Mouse (Mus musculus): Measurements from ENCODE around the gene Tmem274.
A peak's percentile ranks its signal among the peaks of the same experiment; 100 is the strongest.
"Not testable (repeated sequence)": the region's sequence is repeated elsewhere in the genome, so short reads cannot be mapped to it uniquely, and the experiment has no call there.

Gene Tmem274

DNA sequence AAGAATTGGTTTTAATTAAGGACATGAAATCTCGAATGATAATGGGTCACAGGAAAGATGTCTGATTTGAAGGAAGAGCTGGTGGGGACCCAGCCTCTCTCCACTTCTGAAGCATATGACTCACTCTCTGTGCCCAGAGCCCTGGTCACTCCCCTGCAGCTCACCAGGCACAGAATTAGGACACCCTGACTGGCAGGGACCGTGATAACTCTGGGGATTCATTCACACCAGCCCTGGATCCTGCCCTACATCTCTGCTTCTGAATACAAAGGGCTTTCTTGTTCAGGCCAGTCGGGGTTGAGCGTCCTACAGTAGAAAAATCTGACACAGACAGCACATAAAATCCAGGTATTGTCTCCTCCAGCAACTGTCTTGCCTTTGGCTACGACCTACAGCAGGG is 18.7 kb upstream of the Tmem274 start:
- Histone ChIP-seq H3K36me3 (ENCODE audit: control insufficient read depth, insufficient read depth, low read length, poor library complexity, severe bottlenecking) (no peaks in the 10 kb centered on the region), H3K27me3 (ENCODE audit: control insufficient read depth, insufficient read depth, low read length, poor library complexity, severe bottlenecking) (no peaks in the 10 kb centered on the region)
- DNase-seq (ENCODE audit: low read depth, low spot score), result no peak

DNA sequence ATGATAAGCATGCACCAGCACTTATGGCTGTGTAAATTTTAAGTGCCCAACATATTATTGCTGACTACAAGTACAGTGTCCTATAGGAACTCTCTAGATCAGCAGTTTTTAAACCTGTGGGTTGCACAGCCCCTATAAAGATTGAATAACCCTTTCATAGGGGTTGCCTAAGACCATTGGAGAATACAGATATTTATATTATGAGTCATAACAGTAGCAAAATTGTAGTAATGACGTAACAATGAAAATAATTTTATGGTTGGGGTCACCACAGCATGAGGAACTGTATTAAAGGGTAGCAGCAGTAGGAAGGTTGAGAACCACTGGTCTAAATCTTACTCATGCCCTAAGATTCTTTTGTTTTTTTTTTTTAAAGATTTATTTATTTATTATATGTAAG is 17.8 kb upstream of the Tmem274 start:
- Histone ChIP-seq H3K36me3 (ENCODE audit: control insufficient read depth, insufficient read depth, low read length, poor library complexity, severe bottlenecking) (no peaks in the 10 kb centered on the region), H3K27me3 (ENCODE audit: control insufficient read depth, insufficient read depth, low read length, poor library complexity, severe bottlenecking) (no peaks in the 10 kb centered on the region)
- no peak for DNase-seq (ENCODE audit: low read depth, low spot score)

DNA sequence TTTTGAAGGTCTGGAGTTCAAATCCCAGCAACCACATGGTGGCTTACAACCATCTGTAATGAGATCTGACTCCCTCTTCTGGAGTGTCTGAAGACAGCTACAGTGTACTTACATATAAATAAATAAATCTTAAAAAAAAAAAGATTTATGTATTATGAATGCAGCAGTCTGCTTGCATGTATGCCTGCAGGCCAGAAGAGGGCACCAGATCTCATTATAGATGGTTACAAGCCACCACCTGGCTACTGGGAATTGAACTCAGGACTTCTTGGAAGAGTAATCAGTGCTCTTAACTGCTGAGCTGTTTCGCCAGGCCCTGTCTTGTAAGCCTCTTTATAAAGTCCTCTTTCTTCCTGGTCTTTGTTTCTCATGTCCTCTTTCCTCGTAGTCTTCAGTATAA is 16.7 kb upstream of the Tmem274 start:
- DNase-seq (ENCODE audit: low read depth, low spot score), result not testable (repeated sequence)

DNA sequence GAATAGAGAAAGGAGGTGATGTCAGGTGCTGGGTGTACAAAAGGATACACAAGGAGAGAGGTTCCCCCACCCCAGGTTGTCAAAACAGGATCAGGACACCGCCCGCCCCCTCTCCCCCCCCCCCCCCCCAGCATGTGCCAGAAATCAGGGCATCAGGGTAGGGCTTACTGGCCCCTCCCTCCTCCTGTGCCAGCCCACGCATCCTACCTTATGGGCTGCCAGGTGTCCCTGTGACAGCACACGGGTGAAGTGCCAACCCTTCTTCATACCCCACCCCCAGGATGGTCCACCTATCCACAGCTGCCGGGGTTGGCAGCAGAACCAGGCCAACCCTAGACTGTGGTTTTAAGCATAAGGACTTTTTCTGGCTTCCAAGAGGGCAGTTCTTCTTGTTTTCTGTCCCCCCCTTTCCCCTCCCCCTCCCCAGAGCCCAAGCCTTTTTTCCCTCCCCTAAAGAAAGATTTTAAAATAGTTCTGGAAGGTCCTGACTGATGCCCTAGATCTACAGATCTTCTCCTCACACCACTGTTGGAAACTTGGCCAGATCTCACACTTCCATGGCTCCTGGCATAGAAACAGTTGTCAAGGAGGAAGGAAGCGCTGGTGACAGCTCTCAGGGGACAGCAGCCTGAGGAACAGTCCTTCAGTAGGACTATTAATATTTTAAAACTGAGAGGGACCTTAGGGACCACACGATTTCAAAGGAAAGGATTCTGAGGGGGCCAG is 15.4 kb upstream of the Tmem274 start:
- Histone ChIP-seq H3K36me3 (ENCODE audit: control insufficient read depth, insufficient read depth, low read length, poor library complexity, severe bottlenecking) (no peaks in the 10 kb centered on the region), H3K27me3 (ENCODE audit: control insufficient read depth, insufficient read depth, low read length, poor library complexity, severe bottlenecking) (no peaks in the 10 kb centered on the region)
- no peak for DNase-seq (ENCODE audit: low read depth, low spot score)

More for the DNA sequence above, 16.7 kb upstream of the Tmem274 start:
- not testable (repeated sequence) for H3K27me3 ChIP-seq (ENCODE audit: control insufficient read depth, insufficient read depth, low read length, poor library complexity, severe bottlenecking); H3K36me3 ChIP-seq (ENCODE audit: control insufficient read depth, insufficient read depth, low read length, poor library complexity, severe bottlenecking)

DNA sequence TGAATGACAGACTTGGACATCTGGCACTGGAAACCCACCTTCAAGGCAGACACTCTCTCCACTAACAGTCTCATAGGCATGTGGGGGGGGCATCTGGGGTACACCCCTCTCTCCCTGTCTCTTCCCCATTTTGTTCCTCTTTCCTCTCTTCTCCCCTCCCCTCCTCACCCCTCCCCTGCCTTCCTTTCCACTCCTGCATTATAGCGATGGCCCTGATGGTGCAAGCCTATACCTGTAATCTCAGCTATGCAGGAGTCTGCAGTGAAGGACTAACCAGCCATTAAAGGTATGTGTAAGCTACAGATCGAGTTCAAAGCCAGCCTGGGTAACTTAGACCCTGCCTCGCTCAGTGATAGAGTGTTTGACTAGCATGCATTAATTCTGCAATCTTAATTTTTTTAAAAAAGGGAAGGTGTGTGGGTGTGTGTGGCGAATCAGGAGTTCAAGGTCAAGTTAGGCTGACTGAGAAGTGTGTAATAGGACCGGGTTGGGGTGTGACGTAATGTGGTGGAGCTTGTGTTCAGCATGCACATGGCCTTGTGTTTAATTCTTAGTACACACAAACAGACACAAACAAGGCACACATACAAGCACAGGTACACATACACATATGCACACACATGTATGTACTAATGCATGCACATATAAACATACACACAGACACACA is 14.7 kb upstream of the Tmem274 start:
- no peaks in the 10 kb centered on the region for H3K27me3 ChIP-seq (ENCODE audit: control insufficient read depth, insufficient read depth, low read length, poor library complexity, severe bottlenecking)
- no peak for DNase-seq (ENCODE audit: low read depth, low spot score)
- no peaks in the 10 kb centered on the region for H3K36me3 ChIP-seq (ENCODE audit: control insufficient read depth, insufficient read depth, low read length, poor library complexity, severe bottlenecking)

DNA sequence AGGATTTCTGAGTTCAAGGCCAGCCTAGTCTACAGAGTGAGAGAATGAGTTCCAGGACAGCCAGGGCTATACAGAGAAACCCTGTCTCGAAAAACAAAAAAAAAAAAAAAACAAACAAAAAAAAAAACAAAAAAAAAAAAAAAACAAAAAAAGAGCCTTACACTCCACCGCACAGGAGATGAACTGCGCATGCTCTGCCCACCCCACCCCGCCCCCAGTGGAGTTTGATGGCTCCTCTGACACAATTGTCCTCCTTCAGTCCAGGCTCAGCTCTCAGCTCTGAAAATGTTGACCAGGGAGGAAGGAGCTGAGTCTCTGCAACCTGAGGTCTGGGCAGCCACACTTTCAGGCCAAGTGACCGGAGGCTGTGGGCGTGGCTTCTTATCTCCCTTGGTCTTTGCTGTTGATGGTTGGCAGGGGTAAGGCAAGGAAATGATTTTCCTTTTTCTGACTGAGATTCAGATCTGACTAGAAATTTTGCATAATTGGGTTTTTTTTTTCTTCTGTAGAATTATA is 13.7 kb upstream of the Tmem274 start:
- Histone ChIP-seq H3K27me3 (ENCODE audit: control insufficient read depth, insufficient read depth, low read length, poor library complexity, severe bottlenecking) (no peaks in the 10 kb centered on the region), H3K36me3 (ENCODE audit: control insufficient read depth, insufficient read depth, low read length, poor library complexity, severe bottlenecking) (no peaks in the 10 kb centered on the region)
- no peak for DNase-seq (ENCODE audit: low read depth, low spot score)

DNA sequence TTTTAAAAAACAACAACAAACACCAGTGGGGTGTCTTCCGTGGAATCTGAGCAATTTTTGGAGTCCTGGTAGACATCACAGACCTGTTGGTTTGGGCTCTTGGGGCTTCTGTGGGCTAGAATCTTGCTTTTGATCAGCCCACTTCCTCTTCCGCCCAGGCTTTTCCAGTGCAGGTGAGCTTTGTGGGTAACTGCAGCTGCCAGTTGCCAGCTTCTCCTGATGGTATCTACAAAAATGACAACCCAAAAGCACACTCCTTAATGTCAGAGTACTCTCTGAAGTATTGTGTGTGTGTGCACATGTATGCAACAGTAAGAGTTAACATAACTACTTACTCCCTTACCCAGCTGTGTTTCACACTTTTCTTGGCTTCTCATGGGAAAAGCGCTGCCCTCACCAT is 7.6 kb upstream of the Tmem274 start:
- Histone ChIP-seq H3K27me3 (ENCODE audit: control insufficient read depth, insufficient read depth, low read length, poor library complexity, severe bottlenecking) (no peaks in the 10 kb centered on the region), H3K36me3 (ENCODE audit: control insufficient read depth, insufficient read depth, low read length, poor library complexity, severe bottlenecking) (peaks cover 2% of the 10 kb centered on the region; the same call in 1 of the 2 replicates)
- peak; percentile 13 for DNase-seq (ENCODE audit: low read depth, low spot score)

DNA sequence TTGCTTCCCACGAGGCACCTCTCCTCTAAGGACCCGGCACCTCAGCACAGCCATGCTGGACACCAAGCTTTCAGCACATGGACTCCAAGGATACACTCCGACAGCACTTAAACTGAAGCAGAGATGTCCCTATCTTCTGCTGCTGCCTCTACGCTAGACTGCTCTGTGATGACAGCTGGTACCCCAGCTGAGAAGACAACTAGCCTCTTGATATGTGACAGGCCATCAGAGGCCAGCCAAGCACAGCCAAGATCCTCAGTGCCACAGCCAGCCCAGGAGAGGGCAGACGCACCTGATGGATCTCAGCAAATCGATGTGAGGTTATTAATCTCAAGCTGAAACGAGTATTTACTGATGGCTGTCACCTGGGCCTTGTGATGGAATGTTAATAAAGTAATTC is 2.1 kb upstream of the Tmem274 start:
- H3K27me3 ChIP-seq (ENCODE audit: control insufficient read depth, insufficient read depth, low read length, poor library complexity, severe bottlenecking), result no peaks in the 10 kb centered on the region
- no peaks in the 10 kb centered on the region; the same call in 1 of the 2 replicates for H3K36me3 ChIP-seq (ENCODE audit: control insufficient read depth, insufficient read depth, low read length, poor library complexity, severe bottlenecking)
- no peak for DNase-seq (ENCODE audit: low read depth, low spot score)

DNA sequence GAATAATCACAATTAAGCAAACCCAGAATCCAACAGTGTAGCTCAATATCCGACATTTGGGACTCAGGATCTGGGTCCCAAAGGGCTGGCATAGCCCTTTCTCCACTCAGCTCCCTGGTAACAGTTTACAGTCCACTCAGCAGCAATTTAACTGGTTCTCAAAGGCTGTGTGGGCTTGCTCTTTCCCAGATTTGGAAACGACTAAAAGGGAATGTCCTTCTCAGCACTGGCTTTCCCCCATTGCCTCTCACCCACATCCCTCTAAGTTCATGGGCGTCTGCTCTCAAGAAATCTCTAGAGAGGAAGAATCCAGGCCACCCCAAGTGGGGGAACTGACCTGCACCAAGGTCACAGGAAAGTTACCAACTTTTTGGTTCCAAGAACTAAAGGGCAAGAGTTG is 7.4 kb downstream of the Tmem274 start:
- peaks cover 6% of the 10 kb centered on the region for H3K36me3 ChIP-seq (ENCODE audit: control insufficient read depth, insufficient read depth, low read length, poor library complexity, severe bottlenecking)
- H3K27me3 ChIP-seq (ENCODE audit: control insufficient read depth, insufficient read depth, low read length, poor library complexity, severe bottlenecking), result no peaks in the 10 kb centered on the region
- no peak for DNase-seq (ENCODE audit: low read depth, low spot score)

DNA sequence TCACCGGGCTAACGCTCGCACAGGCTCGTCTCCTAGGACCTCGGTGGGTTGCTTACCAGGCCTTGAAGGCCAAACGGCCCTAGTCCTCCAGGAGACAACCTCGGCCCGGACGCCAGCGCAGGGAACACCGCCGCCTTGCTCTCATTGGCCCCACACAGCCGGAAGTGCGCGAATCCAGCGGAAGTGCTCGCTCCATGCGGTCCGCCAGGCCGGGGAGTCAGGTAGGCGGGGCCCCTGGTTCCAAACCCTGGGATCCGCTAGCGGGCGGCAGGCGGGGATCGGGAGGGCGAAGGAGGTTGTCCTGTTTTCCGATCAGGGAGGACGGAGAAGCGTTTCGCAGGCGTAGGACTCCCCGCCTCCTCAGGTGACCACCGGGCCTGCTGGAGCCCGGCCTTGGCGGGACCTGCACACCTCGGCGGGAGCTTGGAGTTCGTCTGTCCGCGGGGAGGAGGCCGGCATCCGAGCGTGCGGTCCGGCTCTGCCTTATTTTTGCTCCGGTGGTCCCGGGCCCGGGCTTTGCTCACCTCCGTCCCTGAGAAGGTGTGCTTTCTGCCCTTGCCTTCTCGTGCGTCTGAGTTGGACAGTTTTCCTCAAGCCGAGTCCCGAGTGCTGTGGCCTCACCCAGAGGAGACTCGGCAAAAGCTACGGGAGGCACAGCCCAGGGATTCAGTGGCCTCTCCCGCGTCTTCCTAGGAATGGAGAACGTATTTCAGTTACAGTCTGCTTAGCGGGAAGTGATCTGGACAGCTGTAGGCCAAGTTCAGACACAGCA is 8.1 kb downstream of the Tmem274 start, which contains the start of the genes Nmnat1 and Lzic:
Gene Nmnat1 (minus strand): TSS at position 150 of the 772 bp plus-strand sequence.
Gene Lzic (plus strand): TSS at position 177 of the 772 bp plus-strand sequence.
- no peaks in the 10 kb centered on the region for H3K27me3 ChIP-seq (ENCODE audit: control insufficient read depth, insufficient read depth, low read length, poor library complexity, severe bottlenecking)
- peak; percentile 88 for DNase-seq (ENCODE audit: low read depth, low spot score)
- peaks cover 11% of the 10 kb centered on the region for H3K36me3 ChIP-seq (ENCODE audit: control insufficient read depth, insufficient read depth, low read length, poor library complexity, severe bottlenecking)

DNA sequence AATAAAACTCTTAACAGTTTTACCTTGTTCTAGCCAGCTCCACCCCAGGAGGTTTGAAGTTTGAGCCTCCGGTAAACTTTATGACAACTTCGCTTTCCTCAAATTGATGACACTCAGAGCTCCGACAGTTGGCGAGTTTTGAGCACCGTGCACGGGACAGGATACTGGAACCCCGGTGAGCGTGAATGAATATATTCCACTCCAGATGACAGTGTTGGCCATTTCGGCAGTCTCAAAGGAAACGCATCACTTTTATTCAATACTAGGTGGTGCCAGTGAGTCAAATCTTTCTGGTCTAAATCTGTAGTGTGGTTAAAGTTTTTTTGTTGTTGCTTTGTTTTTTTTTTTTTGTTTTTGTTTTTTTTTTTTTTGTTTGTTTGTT is 8.6 kb downstream of the Tmem274 start:
- peaks cover 11% of the 10 kb centered on the region for H3K36me3 ChIP-seq (ENCODE audit: control insufficient read depth, insufficient read depth, low read length, poor library complexity, severe bottlenecking)
- DNase-seq (ENCODE audit: low read depth, low spot score), result peak; percentile 61
- H3K27me3 ChIP-seq (ENCODE audit: control insufficient read depth, insufficient read depth, low read length, poor library complexity, severe bottlenecking), result no peaks in the 10 kb centered on the region

DNA sequence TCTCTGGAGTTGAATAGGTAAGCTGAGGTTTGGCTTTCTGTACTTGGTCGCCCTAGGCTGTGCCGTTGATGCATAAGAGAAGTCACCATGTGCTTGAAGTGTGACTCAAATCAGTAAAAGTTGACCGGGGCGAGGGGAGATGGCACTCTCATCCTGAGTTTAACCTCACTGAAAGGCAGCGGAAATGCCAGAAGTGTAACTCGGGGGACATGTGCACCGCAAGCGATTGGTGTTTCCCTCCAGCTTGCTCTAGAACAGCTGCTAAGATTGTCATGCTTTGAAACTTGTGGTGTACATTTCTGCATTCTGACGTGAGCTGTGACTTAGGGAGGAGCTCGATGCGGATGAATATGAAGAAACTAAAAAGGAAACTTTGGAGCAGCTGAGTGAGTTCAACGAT is 10.6 kb downstream of the Tmem274 start:
- no peak for DNase-seq (ENCODE audit: low read depth, low spot score)
- H3K27me3 ChIP-seq (ENCODE audit: control insufficient read depth, insufficient read depth, low read length, poor library complexity, severe bottlenecking), result no peaks in the 10 kb centered on the region
- peaks cover 14% of the 10 kb centered on the region for H3K36me3 ChIP-seq (ENCODE audit: control insufficient read depth, insufficient read depth, low read length, poor library complexity, severe bottlenecking)

DNA sequence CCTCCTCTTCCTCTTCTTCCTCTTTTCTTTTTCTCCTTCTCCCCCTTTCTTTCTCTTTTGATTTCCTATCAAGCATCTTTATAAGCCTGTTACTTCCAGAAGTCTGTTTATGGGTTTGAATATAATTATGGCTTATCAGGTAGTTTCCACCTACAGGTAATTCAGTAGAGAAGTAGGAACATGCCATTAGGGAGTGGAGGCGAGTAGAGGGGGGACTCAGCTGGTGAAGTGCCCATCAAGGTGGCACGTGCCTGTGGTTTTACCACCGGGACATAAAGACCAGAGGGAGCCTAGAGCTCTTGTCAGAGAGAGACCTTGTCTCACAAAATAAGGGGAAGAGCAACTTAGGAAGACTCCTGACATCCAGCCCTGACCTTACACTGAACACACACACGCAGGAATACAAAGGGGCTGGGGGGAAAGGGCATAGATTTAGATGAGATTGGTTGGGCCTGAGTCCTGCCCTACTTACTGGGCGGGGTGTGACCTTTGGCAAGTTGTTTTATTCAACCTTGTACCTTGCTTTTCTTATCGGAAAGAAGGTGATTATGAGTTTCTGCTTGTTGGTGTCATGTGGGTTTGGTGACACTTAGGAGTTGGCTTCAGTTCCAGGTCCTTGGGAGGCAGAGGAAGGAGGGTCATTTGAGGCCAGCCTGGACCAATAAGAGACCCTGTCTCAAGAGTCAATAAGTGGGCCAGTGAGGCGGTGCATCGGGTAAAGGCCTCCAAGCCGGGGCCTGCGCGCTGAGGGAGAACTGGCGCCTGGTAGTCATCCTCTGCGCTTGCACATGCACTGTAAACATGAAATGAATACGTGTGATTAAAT is 12.4 kb downstream of the Tmem274 start:
- peaks cover 20% of the 10 kb centered on the region for H3K36me3 ChIP-seq (ENCODE audit: control insufficient read depth, insufficient read depth, low read length, poor library complexity, severe bottlenecking)
- H3K27me3 ChIP-seq (ENCODE audit: control insufficient read depth, insufficient read depth, low read length, poor library complexity, severe bottlenecking), result no peaks in the 10 kb centered on the region
- DNase-seq (ENCODE audit: low read depth, low spot score), result no peak

DNA sequence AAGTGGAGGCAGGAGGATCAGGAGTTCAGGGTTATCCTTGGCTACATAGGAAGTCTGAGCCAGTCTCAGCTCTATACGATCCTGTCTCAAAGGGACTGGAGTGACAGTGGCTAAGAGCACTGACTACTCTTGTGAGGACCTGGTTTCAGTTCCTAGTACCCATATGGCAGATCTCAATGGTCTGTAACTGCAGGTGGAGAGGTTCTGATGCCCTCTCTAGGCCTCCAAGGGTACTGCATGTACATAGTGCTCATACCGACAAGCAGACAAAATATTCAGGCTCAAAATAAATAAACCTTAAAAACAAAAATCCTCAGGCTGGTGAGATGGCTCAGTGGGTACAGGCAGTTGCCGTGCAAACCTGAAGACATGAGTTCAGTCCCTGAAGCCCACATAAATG is 14.0 kb downstream of the Tmem274 start:
- DNase-seq (ENCODE audit: low read depth, low spot score), result peak; percentile 48

More for the DNA sequence above, 14.0 kb downstream of the Tmem274 start:
- H3K36me3 ChIP-seq (ENCODE audit: control insufficient read depth, insufficient read depth, low read length, poor library complexity, severe bottlenecking), result peaks cover 20% of the 10 kb centered on the region
- H3K27me3 ChIP-seq (ENCODE audit: control insufficient read depth, insufficient read depth, low read length, poor library complexity, severe bottlenecking), result no peaks in the 10 kb centered on the region

Data from splenic B cell, adult 2 months (primary cell).